Mouse (Mus musculus) lung, adult 2 months (tissue): ENCODE measurements around the gene Tcerg1l.

Experiments
- CTCF ChIP-seq: fragments of 200-500 bp; IDR thresholded peaks from 2 replicates; pipeline ENCODE4 v1.5.1; 2011; ENCODE audit warnings: mild to moderate bottlenecking, low read length, control low read depth; ENCODE audit not compliant: insufficient read depth
- POLR2A ChIP-seq: fragments of 200-500 bp; IDR thresholded peaks from 2 replicates; pipeline ENCODE4 v1.6.1; 2011; ENCODE audit warnings: low read depth, mild to moderate bottlenecking, control low read depth, low read length, borderline replicate concordance; ENCODE audit errors: extremely low read depth

DNA sequence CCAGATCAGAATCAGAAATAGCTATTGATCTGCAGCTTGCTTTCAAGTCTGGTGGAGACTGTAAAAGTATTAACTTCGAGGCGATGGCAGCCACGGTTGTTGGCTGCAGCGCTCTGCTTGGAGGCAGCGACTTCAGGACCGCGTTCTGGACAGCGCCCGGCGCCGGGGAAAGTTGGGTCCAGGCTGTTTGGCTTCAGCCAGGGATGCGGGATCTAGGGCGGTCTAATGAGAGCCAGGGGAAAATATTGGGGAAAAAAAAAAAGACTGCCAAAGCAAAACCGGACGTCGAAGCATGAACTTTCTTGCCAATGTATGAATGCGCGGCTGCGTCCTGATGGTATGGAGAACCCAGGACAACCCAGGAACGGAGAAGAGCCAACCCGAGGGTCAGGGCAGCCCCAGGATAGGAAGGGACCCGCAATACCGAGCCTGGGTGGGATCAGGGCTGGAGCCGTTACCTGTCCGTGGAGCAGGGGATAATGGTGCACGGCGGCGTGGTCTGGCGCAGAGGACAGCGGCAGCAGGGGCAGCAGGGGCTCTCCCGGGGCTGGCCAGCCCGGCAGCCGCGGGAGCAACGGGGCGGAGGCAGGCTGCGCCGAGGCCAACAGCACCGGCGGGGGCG, 556 bp downstream of the Tcerg1l start:
- TF ChIP-seq CTCF (no peak), POLR2A (no peak)
